Mouse (Mus musculus) megakaryocyte, embryonic 14.5 days (primary cell): Measurements from ENCODE around the gene Cfap126. TPM values are rescaled to one million over a fixed set of nuclear protein-coding genes. Genes with fewer than 3 reads are reported as not detected.
"Not testable (repeated sequence)": the region's sequence is repeated elsewhere in the genome, so short reads cannot be mapped to it uniquely, and the experiment has no call there.

ENCODE experiments used
- H3K27me3 ChIP-seq: replicated peaks from 2 replicates; pipeline ENCODE3; 2012; ENCODE audit warnings: inconsistent platforms
- H3K36me3 ChIP-seq: replicated peaks from 2 replicates; pipeline ENCODE3; 2012; ENCODE audit warnings: low read length, inconsistent platforms, mixed read lengths
- H3K4me1 ChIP-seq: 2 replicates; pipeline ENCODE4 v1.6.1; 2012; ENCODE audit warnings: inconsistent platforms
- H3K4me3 ChIP-seq: replicated peaks from 2 replicates; pipeline ENCODE3; 2012; ENCODE audit warnings: moderate library complexity, mild to moderate bottlenecking, inconsistent platforms
- H3K9me3 ChIP-seq: 2 replicates; pipeline ENCODE4 v1.6.1; 2012; ENCODE audit warnings: inconsistent platforms
- FLI1 ChIP-seq: IDR thresholded peaks from 2 replicates; pipeline ENCODE4 v1.6.1; 2012; ENCODE audit warnings: low read length, inconsistent platforms, mixed read lengths
- GATA1 ChIP-seq: IDR thresholded peaks from 3 replicates; pipeline ENCODE4 v1.6.1; 2012; ENCODE audit warnings: mixed read lengths, low read length, inconsistent platforms, borderline replicate concordance
- polyA plus RNA-seq: library from polyadenylated mRNA; stranded (reverse); fragments of >175 nt; gene quantifications from 2 replicates; pipeline ENCODE4 v1.2.3, GENCODE M21; 2012; ENCODE audit warnings: low replicate concordance; ENCODE audit not compliant: insufficient read depth

Cfap126 gene
- polyA plus RNA-seq, 1 experiment, result not detected

- Histone ChIP-seq H3K9me3 (no peaks in the 10 kb centered on the region), H3K27me3 (no peaks in the 10 kb centered on the region), H3K4me1 (no peaks in the 10 kb centered on the region), H3K4me3 (no peak overlapping the region), H3K36me3 (peaks cover 86% of the 10 kb centered on the region)
- TF ChIP-seq FLI1 (no peak), GATA1 (no peak)
Observed at GRCm38 (mm10) chr1:171130971-171131370, 17.3 kb downstream of the Cfap126 start.

GRCm38 (mm10) chr1:171135600-171135999 lies 21.9 kb downstream of the Cfap126 start:
- no peaks in the 10 kb centered on the region for H3K27me3 ChIP-seq
- TF ChIP-seq FLI1 (no peak), GATA1 (no peak)
- H3K4me3 ChIP-seq, result no peak overlapping the region
- H3K4me1 ChIP-seq, result no peaks in the 10 kb centered on the region
- H3K9me3 ChIP-seq, result no peaks in the 10 kb centered on the region
- peaks cover 85% of the 10 kb centered on the region for H3K36me3 ChIP-seq

- not testable (repeated sequence) for H3K4me3 ChIP-seq, H3K9me3 ChIP-seq, H3K4me1 ChIP-seq, H3K27me3 ChIP-seq
- peaks cover 85% of the 10 kb centered on the region for H3K36me3 ChIP-seq
Observed at GRCm38 (mm10) chr1:171137486-171138155, 23.9 kb downstream of the Cfap126 start.

- H3K27me3 ChIP-seq, H3K4me1 ChIP-seq, H3K9me3 ChIP-seq, H3K4me3 ChIP-seq: not testable (repeated sequence)
- peaks cover 77% of the 10 kb centered on the region for H3K36me3 ChIP-seq
Observed at GRCm38 (mm10) chr1:171142981-171143380, 29.3 kb downstream of the Cfap126 start.

DNA sequence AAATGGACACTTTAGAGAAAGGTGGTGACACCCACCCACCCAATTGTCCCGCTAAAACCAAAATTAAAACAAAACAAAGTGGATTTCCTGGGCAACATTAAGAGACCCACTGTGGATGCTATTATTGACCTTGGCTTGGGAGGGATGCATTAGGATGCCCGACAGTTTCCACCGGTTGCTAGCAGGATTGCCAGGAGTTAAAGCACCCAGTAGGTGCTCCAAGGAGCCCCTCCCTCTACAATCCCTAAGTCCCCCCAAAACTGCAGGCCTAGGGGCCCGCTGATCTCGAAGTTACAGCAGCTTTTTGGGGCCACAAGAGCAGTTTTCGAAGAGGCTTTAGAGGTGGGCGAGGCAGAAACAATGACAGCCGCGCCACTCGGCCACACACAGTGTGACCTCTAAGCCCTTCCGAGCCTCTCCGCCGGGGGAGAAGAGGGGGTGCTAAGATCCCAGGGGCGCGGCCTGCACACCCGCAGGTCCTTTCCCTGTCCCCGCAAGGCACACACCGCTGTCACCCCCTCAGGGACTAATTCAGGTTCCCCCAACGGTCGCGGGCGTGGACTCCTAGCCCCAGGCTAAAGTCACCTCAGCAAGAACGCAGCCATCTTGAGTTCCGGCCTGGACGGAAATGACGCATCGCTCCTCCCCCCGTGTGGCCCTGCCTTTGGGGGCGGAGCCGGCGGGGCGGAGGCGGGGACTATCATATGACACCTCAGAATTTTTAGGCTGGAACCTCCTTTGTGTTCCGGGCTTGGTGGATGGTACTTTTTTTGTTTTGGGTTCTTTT lies 36.4 kb downstream of the Cfap126 start, which contains the start of the genes Sdhc and Mpz:
Sdhc (minus strand) TSS at position 630 of the 787 bp plus-strand sequence.
Mpz (plus strand) TSS at position 738 of the 787 bp plus-strand sequence.
- peak; percentile 57; the same call in 1 of the 2 replicates for TF ChIP-seq FLI1
- TF ChIP-seq GATA1, result no peak
- H3K4me1 ChIP-seq, result peaks cover 47% of the 10 kb centered on the region
- H3K36me3 ChIP-seq, result peaks cover 17% of the 10 kb centered on the region
- H3K9me3 ChIP-seq, result no peaks in the 10 kb centered on the region
- H3K4me3 ChIP-seq, result peak within 1 kb of the TSS; percentile 99
- H3K27me3 ChIP-seq, result peaks cover 2% of the 10 kb centered on the region

- no peaks in the 10 kb centered on the region for H3K9me3 ChIP-seq
- H3K4me1 ChIP-seq, result peaks cover 47% of the 10 kb centered on the region
- peaks cover 10% of the 10 kb centered on the region for H3K36me3 ChIP-seq
- peaks cover 7% of the 10 kb centered on the region for H3K27me3 ChIP-seq
- TF ChIP-seq FLI1 (no peak), GATA1 (no peak)
- peak overlapping the region; percentile 99 for H3K4me3 ChIP-seq
Observed at GRCm38 (mm10) chr1:171150838-171151391, 37.2 kb downstream of the Cfap126 start.

- TF ChIP-seq GATA1 (no peak), FLI1 (no peak)
- peaks cover 47% of the 10 kb centered on the region for H3K4me1 ChIP-seq
- no peaks in the 10 kb centered on the region for H3K9me3 ChIP-seq
- H3K4me3 ChIP-seq, result no peak overlapping the region
- H3K36me3 ChIP-seq, result peaks cover 6% of the 10 kb centered on the region
- peaks cover 11% of the 10 kb centered on the region for H3K27me3 ChIP-seq
Observed at GRCm38 (mm10) chr1:171151966-171152365, 38.2 kb downstream of the Cfap126 start.

DNA sequence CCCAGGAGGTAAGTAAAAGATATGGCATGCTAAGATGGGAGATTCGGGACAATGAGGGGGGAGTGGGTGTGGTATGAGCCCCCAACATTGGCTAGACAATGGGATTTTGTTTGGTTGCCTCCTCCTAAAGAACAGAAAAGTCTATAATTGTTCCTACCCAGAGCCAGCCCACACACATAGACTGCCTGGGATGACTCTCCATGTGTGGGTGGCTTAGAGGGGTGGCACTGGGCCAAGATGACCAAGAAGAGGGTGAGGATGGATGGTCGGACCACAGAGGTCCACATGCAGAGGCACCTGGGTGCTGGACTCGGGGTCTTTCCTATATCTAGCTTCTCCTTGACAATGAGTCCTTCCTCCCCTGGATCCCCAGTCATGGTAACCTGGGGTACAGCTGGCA lies 42.9 kb downstream of the Cfap126 start:
- TF ChIP-seq GATA1 (no peak), FLI1 (no peak)
- Histone ChIP-seq H3K4me3 (no peak overlapping the region), H3K4me1 (peaks cover 38% of the 10 kb centered on the region), H3K36me3 (no peaks in the 10 kb centered on the region), H3K27me3 (peaks cover 34% of the 10 kb centered on the region), H3K9me3 (no peaks in the 10 kb centered on the region)

GRCm38 (mm10) chr1:171157965-171158364 lies 44.2 kb downstream of the Cfap126 start:
- Histone ChIP-seq H3K4me1 (peaks cover 34% of the 10 kb centered on the region), H3K36me3 (no peaks in the 10 kb centered on the region), H3K4me3 (no peak overlapping the region), H3K9me3 (no peaks in the 10 kb centered on the region), H3K27me3 (peaks cover 34% of the 10 kb centered on the region)
- TF ChIP-seq FLI1 (no peak), GATA1 (no peak)

DNA sequence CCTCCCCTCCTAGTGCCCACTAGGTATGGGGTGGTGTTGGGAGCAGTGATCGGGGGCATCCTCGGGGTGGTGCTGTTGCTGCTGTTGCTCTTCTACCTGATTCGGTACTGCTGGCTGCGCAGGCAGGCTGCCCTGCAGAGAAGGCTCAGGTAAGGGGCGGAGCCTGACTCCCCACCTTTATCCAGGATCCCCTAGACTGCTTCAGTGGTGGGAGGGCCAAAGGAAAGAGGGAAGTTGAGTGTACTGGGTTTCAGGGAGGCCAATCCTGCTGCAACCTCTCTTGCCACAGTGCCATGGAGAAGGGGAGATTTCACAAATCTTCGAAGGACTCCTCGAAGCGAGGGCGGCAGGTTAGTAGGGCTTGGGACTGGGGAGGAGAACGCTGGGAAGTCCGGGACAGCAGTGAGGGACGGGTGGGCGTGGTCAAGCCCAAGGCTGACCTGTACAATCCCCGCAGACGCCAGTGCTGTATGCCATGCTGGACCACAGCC lies 45.8 kb downstream of the Cfap126 start:
- Histone ChIP-seq H3K9me3 (no peaks in the 10 kb centered on the region), H3K4me1 (peaks cover 22% of the 10 kb centered on the region), H3K4me3 (peak overlapping the region; percentile 62), H3K36me3 (no peaks in the 10 kb centered on the region), H3K27me3 (peaks cover 34% of the 10 kb centered on the region)
- no peak for TF ChIP-seq FLI1
- TF ChIP-seq GATA1, result no peak

DNA sequence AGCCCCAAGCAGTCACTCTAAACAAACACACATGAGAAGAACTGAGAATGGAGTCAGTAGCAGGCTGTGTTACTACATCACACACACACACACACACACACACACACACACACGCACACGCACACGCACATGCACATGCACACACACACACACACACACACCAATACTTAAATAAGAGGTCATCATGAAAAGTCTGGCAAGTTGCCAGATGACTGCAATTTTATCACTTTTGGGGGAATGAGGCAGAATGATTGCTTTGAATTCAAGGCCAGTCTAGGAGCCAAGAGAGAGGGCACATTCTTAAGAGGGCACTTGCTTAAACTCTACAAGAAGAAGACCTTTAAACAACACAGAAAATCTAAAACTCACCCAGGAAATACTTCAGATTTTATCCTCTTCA lies 48.8 kb downstream of the Cfap126 start:
- Histone ChIP-seq H3K9me3 (no peaks in the 10 kb centered on the region), H3K27me3 (peaks cover 23% of the 10 kb centered on the region), H3K36me3 (no peaks in the 10 kb centered on the region), H3K4me3 (no peak overlapping the region), H3K4me1 (peaks cover 35% of the 10 kb centered on the region)
- TF ChIP-seq FLI1 (no peak), GATA1 (no peak)
